Mouse (Mus musculus) gonadal fat pad, adult 2 months (tissue): ENCODE data around the gene Nppa. TPM values are rescaled to one million over a fixed set of nuclear protein-coding genes. Genes with fewer than 3 reads are reported as not detected.
A peak's percentile ranks its signal among the peaks of the same experiment; 100 is the strongest.
"Not testable (repeated sequence)": the region's sequence is repeated elsewhere in the genome, so short reads cannot be mapped to it uniquely, and the experiment has no call there.

ENCODE experiments used
- DNase-seq: peaks from one replicate; pipeline ENCODE4 v3.0.0-alpha.2; 2012; ENCODE audit warnings: low read depth
- polyA plus RNA-seq: library from polyadenylated mRNA; depleted of rRNA; stranded (reverse); fragments of >200 nt; gene quantifications from 2 replicates; pipeline ENCODE4 v1.2.3, GENCODE M21; 2012

Nppa gene
- polyA plus RNA-seq, 1 experiment = not detected

GRCm38 (mm10) chr4:148011332-148011731 lies 10.8 kb downstream of the Nppa start:
- no peak for DNase-seq

- no peak for DNase-seq
These were observed 11.7 kb downstream of the Nppa start for GRCm38 (mm10) chr4:148012216-148012615.

- DNase-seq = no peak
These were observed 14.9 kb downstream of the Nppa start for GRCm38 (mm10) chr4:148015418-148015817.

- no peak for DNase-seq
These were observed 16.5 kb downstream of the Nppa start for GRCm38 (mm10) chr4:148016981-148017380.

- no peak for DNase-seq
These were observed 17.9 kb downstream of the Nppa start for GRCm38 (mm10) chr4:148018410-148018809.

GRCm38 (mm10) chr4:148024003-148024402 lies 23.5 kb downstream of the Nppa start:
- DNase-seq = no peak

GRCm38 (mm10) chr4:148029297-148029696 lies 28.8 kb downstream of the Nppa start:
- no peak for DNase-seq

- no peak for DNase-seq
These were observed 30.0 kb downstream of the Nppa start for GRCm38 (mm10) chr4:148030506-148030905.

GRCm38 (mm10) chr4:148033858-148034410 lies 33.4 kb downstream of the Nppa start:
- DNase-seq = no peak

- no peak for DNase-seq
These were observed 34.9 kb downstream of the Nppa start for GRCm38 (mm10) chr4:148035440-148035839.

GRCm38 (mm10) chr4:148038079-148038599 lies 37.6 kb downstream of the Nppa start:
- no peak for DNase-seq

GRCm38 (mm10) chr4:148038600-148039253 lies 38.2 kb downstream of the Nppa start, which contains the start of the genes Clcn6 and Mthfr:
Gene Clcn6, minus strand, starts transcription at chr4:148038821.
Gene Mthfr, plus strand, starts transcription at chr4:148039077.
- DNase-seq = peak; percentile 62

GRCm38 (mm10) chr4:148039254-148040028 lies 38.9 kb downstream of the Nppa start:
- DNase-seq = no peak

GRCm38 (mm10) chr4:148040029-148040830 lies 39.7 kb downstream of the Nppa start:
- DNase-seq = no peak

- DNase-seq = no peak
These were observed 40.5 kb downstream of the Nppa start for GRCm38 (mm10) chr4:148040933-148041610.

- no peak for DNase-seq
These were observed 41.2 kb downstream of the Nppa start for GRCm38 (mm10) chr4:148041611-148042191.

GRCm38 (mm10) chr4:148043327-148043726 lies 42.8 kb downstream of the Nppa start:
- DNase-seq = not testable (repeated sequence)

GRCm38 (mm10) chr4:148044113-148044512 lies 43.6 kb downstream of the Nppa start:
- no peak for DNase-seq

- DNase-seq = no peak
These were observed 46.0 kb downstream of the Nppa start for GRCm38 (mm10) chr4:148046450-148047031.

GRCm38 (mm10) chr4:148050396-148050914 lies 49.9 kb downstream of the Nppa start:
- DNase-seq = not testable (repeated sequence)
